13 mouse cellular contexts compared by ENCODE assay signal in genomic region chr5:120844713-120845112, GRCm38 (mm10). TPM values are rescaled to one million over a fixed set of nuclear protein-coding genes. Genes with fewer than 3 reads are reported as not detected.
A peak's percentile ranks its signal among the peaks of the same experiment; 100 is the strongest.
DNase-seq lines count a peak whose midpoint lies in the region.
"Had no signal": no experiment of that assay in that cellular context is flagged by ENCODE, and none has a peak within 500 bp of the region (broad histone marks: within the 10 kb centered on the region; RNA-seq: fewer than 3 reads in every experiment).

No protein-coding gene starts in this region.

- peaks cover 4% of the 10 kb centered on the region; the same call in 1 of the 2 replicates for H3K27me3 ChIP-seq in heart, embryonic 10.5 days (ENCODE audit: insufficient read depth, poor library complexity, severe bottlenecking)
- H3K27me3 ChIP-seq: heart, embryonic 15.5 days; liver, embryonic 13.5 days had no signal

- H3K4me3 ChIP-seq in heart, embryonic 10.5 days = no peak overlapping the region
- H3K4me3 ChIP-seq: heart, embryonic 15.5 days; liver, embryonic 13.5 days had no signal

- H3K36me3 ChIP-seq in heart, embryonic 10.5 days = no peaks in the 10 kb centered on the region
- H3K36me3 ChIP-seq: G1E; heart, embryonic 15.5 days; liver, embryonic 13.5 days had no signal

- DNase-seq in heart, adult 11 months = peak; percentile 76
- no peak for DNase-seq in heart, embryonic 10.5 days (ENCODE audit: low spot score)
- peak; percentile 25 for DNase-seq in retina, postnatal 1 day
- DNase-seq in retina, embryonic 14.5 days (ENCODE audit: low spot score) = no peak
- DNase-seq in fibroblast of lung, adult 2 months (ENCODE audit: low read depth) = peak; percentile 69
- peak; percentile 88 for DNase-seq in urinary bladder, postnatal 14 days (ENCODE audit: low spot score)
- DNase-seq in left cerebral cortex, postnatal 25 days (ENCODE audit: low spot score in 2 of 2) = no peak
- DNase-seq in left cerebral cortex, postnatal 36 days (ENCODE audit: low spot score in 2 of 2) = no peak
- DNase-seq: liver, embryonic 13.5 days had no signal

- no peaks in the 10 kb centered on the region for H3K9me3 ChIP-seq in heart, embryonic 10.5 days
- H3K9me3 ChIP-seq: G1E; heart, embryonic 15.5 days; liver, embryonic 13.5 days had no signal

- intact Hi-C loops in left cerebral cortex, postnatal 25 days (cut with DNase I) = no loop called here
- intact Hi-C loops in left cerebral cortex, postnatal 36 days (cut with DNase I) = loop anchor here (5.0 kb wide), 1 partner anchor 83 kb away; no protein-coding TSS in a partner anchor

- H3K4me1 ChIP-seq in heart, embryonic 10.5 days = no peaks in the 10 kb centered on the region
- H3K4me1 ChIP-seq: heart, embryonic 15.5 days; liver, embryonic 13.5 days had no signal

- WGBS in heart, embryonic 10.5 days = 81% methylated on average over 3 of the region's 3 CpGs

- H3K27ac ChIP-seq in heart, embryonic 10.5 days = no peak overlapping the region
- H3K27ac ChIP-seq: heart, embryonic 15.5 days; liver, embryonic 13.5 days had no signal

RNA-seq across cellular contexts. Expression of gene Oas1f, which starts 2.5 kb away (rescaled TPM):
- not detected in 2 replicates for polyA plus RNA-seq in heart, embryonic 10.5 days (2016; fragmentation: Nextera tagmentation; extraction: Ambion mirVana)
- not detected for total RNA-seq in left cerebral cortex, postnatal 25 days (2021)
- total RNA-seq in left cerebral cortex, postnatal 36 days (2021) = not detected
- total RNA-seq: G1E had no signal
- polyA plus RNA-seq: G1E; heart, embryonic 15.5 days; liver, embryonic 13.5 days; neural tube, embryonic 11.5 days had no signal

RNA-seq across cellular contexts. Expression of gene Oas1h, which starts 16.5 kb away (rescaled TPM):
- polyA plus RNA-seq in heart, embryonic 10.5 days (2016; fragmentation: Nextera tagmentation; extraction: Ambion mirVana) = not detected in 2 replicates
- total RNA-seq in left cerebral cortex, postnatal 25 days (2021) = not detected
- total RNA-seq in left cerebral cortex, postnatal 36 days (2021) = not detected
- total RNA-seq: G1E had no signal
- polyA plus RNA-seq: G1E; heart, embryonic 15.5 days; liver, embryonic 13.5 days; neural tube, embryonic 11.5 days; stomach, embryonic 14.5 days had no signal

RNA-seq across cellular contexts. Expression of gene Oas1c, which starts 32.4 kb away (rescaled TPM):
- 0.28 and 0.46 TPM in 2 replicates for polyA plus RNA-seq in heart, embryonic 10.5 days (2016; fragmentation: Nextera tagmentation; extraction: Ambion mirVana)
- under 1 TPM; 0.66 to 0.94 TPM for total RNA-seq in left cerebral cortex, postnatal 25 days (2021)
- 1 to 10 TPM in 1 of 2 experiments, under 1 TPM in 1; 0.91 to 1.9 TPM for total RNA-seq in left cerebral cortex, postnatal 36 days (2021)

RNA-seq across cellular contexts. Expression of gene Oas1g, which starts 42.7 kb away (rescaled TPM):
- polyA plus RNA-seq in heart, embryonic 10.5 days (2016; fragmentation: Nextera tagmentation; extraction: Ambion mirVana) = not detected in 2 replicates
- total RNA-seq in left cerebral cortex, postnatal 25 days (2021) = under 1 TPM in 1 of 2 experiments, not detected in 1; 0.30 TPM
- total RNA-seq in left cerebral cortex, postnatal 36 days (2021) = under 1 TPM in 1 of 2 experiments, not detected in 1; 0.54 TPM
- total RNA-seq: G1E had no signal
- polyA plus RNA-seq: G1E; neural tube, embryonic 11.5 days had no signal

RNA-seq across cellular contexts. Expression of gene Oas1e, which starts 49.4 kb away (rescaled TPM):
- 0.08 TPM in 1 of 2 replicates, not detected in the other for polyA plus RNA-seq in heart, embryonic 10.5 days (2016; fragmentation: Nextera tagmentation; extraction: Ambion mirVana)
- total RNA-seq in left cerebral cortex, postnatal 25 days (2021) = not detected
- total RNA-seq in left cerebral cortex, postnatal 36 days (2021) = not detected
- total RNA-seq: G1E had no signal
- polyA plus RNA-seq: G1E; liver, embryonic 13.5 days; neural tube, embryonic 11.5 days; stomach, embryonic 14.5 days had no signal

Comparison
In these comparisons a context has a peak if more than half of its experiments do, and no peak if none do; other contexts are left out.
1. DNase-seq: peak in heart, adult 11 months (single experiment), retina, postnatal 1 day (single experiment), fibroblast of lung, adult 2 months (single experiment) and urinary bladder, postnatal 14 days (single experiment); none in heart, embryonic 10.5 days (single experiment), retina, embryonic 14.5 days (single experiment), left cerebral cortex, postnatal 25 days (0 of 2) and left cerebral cortex, postnatal 36 days (0 of 2).